Mouse (Mus musculus): ENCODE measurements around the gene Upp2.

DNA sequence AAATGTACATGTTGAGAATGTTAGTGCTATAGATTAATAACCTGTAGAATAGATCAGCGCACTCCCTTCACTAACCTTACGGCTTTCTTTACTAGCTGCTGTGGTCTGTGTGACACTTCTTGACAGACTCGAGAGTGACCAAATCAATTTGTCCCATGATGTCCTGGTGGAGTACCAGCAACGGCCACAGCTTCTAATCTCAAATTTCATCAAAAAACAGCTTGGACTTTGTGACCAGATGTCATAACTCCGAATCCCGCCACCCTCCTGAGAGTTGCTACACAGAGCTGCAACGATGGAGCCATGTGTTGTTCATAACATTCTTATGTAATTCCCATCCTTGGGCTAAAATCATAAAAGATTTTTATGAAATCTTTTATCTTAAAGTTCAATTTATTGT, 222.8 kb downstream of the Upp2 start:
- TF ChIP-seq CTCF (IDR thresholded peaks at IDR 0.05; ENCODE audit: low read depth, low read length) (no peak), POLR2A (IDR thresholded peaks at IDR 0.05; ENCODE audit: extremely low read depth, insufficient read depth, low read length) (no peak)
